Mouse (Mus musculus): ENCODE measurements at regions not wholly inside any gene's neighbourhood (a gene's known extent, or its start where the extent isn't known, plus 50 kb on each side); places are given as distances from the start of the nearest gene placed in this dataset.

DNA sequence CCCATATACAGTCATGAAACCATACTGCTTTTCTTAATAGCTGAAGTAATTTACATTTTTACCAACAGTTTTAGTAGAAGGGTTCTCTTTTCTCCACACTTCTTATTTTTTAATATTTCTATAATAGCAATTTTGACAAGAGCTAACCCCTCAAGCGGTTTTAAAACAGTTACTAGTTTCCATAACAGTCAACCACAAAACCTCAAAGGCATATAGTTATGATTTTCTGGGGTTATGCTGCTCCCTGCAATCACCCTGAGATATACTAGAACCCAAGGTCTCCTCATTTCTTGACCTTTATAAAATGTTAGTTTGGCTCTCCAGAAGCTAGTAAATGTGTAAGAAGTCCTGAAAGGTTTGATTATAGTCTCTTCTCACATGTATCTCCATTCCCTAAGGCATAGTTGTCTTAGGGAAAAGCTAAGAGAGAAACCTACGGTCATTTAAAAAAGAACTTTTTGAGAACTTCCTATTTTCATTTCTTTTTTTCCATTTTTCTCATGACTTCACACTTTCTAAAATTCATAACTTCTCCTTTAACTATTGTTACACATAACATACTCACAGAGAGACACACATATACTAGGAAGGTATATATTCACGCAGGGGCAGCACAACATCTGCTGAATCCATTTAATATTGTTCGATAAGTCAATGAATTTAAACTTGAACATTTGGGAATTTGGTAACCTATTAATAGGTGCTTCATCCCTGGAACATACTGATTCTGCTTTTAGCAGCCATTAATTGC lies 60.8 kb upstream of the Rasgrp1 start:
- TF ChIP-seq CTCF (IDR thresholded peaks at IDR 0.05; ENCODE audit: low read depth) = no peak
- TF ChIP-seq EP300 (optimal IDR thresholded peaks at IDR 0.05) = no peak

All from stomach, postnatal 0 days (tissue).